Mouse (Mus musculus): ENCODE measurements around the gene Cox18. TPM values are rescaled to one million over a fixed set of nuclear protein-coding genes. Genes with fewer than 3 reads are reported as not detected.

Gene Cox18
- total RNA-seq, 4 experiments from 2014 or later: 21.4 to 24.0 (median 23.2) TPM

DNA sequence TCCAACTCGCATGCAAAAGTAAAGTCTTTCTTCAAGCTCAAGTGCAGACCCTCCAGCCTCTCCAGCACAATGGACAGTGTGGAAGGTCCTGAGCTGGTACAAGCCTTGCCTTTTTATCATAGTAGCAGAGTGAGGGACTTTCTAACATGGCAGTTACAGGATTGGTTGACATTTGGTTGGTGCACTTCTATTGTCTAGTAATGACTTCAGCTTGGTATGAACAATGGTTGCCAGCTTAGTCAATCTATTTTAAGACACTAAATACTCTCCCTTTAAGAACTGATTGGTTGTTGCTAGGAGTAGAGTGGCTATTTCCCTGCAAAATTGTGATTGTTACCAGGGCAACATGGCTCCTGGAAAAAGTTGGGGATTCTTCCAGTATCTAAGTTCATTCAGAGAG, 45.7 kb downstream of the Cox18 start:
- DNase-seq (ENCODE audit: low spot score in 2 of 2): no peak

Other genes with a start within 250 kb of the Cox18 start
- 100 to 1,000 TPM; 100 to 122 (median 114) TPM for gene Ankrd17, start 142.6 kb upstream of the Cox18 start, total RNA-seq (2022)
- gene Gm9958, start 143.2 kb upstream of the Cox18 start, total RNA-seq (2022): 1 to 10 TPM; 1.1 to 3.1 (median 2.2) TPM
- under 1 TPM in 1 of 4 experiments, not detected in 3; 0.21 TPM for gene Alb, start 236.9 kb upstream of the Cox18 start, total RNA-seq (2022)

All from layer of hippocampus, adult 8-10 months (tissue).